Mouse (Mus musculus) small intestine, adult 2 months (tissue): ENCODE data around the gene Gm49403. TPM values are rescaled to one million over a fixed set of nuclear protein-coding genes. Genes with fewer than 3 reads are reported as not detected.
A peak's percentile ranks its signal among the peaks of the same experiment; 100 is the strongest.

Experiments
- H3K27ac ChIP-seq: fragments of 200-500 bp; 2 replicates; pipeline ENCODE4 v1.5.1; 2012; ENCODE audit warnings: low read depth, low read length, control low read depth, inconsistent platforms; ENCODE audit not compliant: insufficient read depth
- H3K27me3 ChIP-seq: fragments of 200-500 bp; 2 replicates; pipeline ENCODE4 v1.6.1; 2012; ENCODE audit warnings: mild to moderate bottlenecking, moderate library complexity, low read length, inconsistent platforms; ENCODE audit not compliant: control insufficient read depth, insufficient read depth
- H3K36me3 ChIP-seq: fragments of 200-500 bp; 2 replicates; pipeline ENCODE4 v1.6.1; 2012; ENCODE audit warnings: mild to moderate bottlenecking, low read length, control low read depth, inconsistent platforms; ENCODE audit not compliant: control insufficient read depth, insufficient read depth
- H3K4me1 ChIP-seq: fragments of 200-500 bp; 2 replicates; pipeline ENCODE4 v1.6.1; 2012; ENCODE audit warnings: low read length, inconsistent platforms, mixed read lengths; ENCODE audit not compliant: control insufficient read depth, insufficient read depth, insufficient read length
- H3K4me3 ChIP-seq: fragments of 200-500 bp; 2 replicates; pipeline ENCODE4 v1.5.1; 2012; ENCODE audit warnings: low read depth, mild to moderate bottlenecking, control low read depth, inconsistent platforms, low read length, moderate library complexity
- CTCF ChIP-seq: fragments of 200-500 bp; IDR thresholded peaks from 2 replicates; pipeline ENCODE4 v1.5.1; 2012; ENCODE audit warnings: low read depth, mild to moderate bottlenecking, control low read depth, inconsistent platforms, low read length, moderate library complexity, mixed read lengths; ENCODE audit not compliant: insufficient replicate concordance, insufficient read length; ENCODE audit errors: extremely low read depth
- POLR2A ChIP-seq: fragments of 200-500 bp; IDR thresholded peaks from 2 replicates; pipeline ENCODE4 v1.6.1; 2012; ENCODE audit warnings: low read depth, mild to moderate bottlenecking, control low read depth, inconsistent platforms, low read length, moderate library complexity
- WGBS: fragments of 180-500 bp; shearing (Covaris S2); methylation state at CpG from one replicate; pipeline ENCODE4 v1.1.7; 2018; 5-methylcytosine and 5-hydroxymethylcytosine counted together
- polyA plus RNA-seq: library from polyadenylated mRNA; depleted of rRNA; stranded (reverse); fragments of >200 nt; gene quantifications from 2 replicates; pipeline ENCODE4 v1.2.3, GENCODE M21; 2012

Gene Gm49403
- polyA plus RNA-seq, 1 experiment, result not detected

GRCm38 (mm10) chr19:8920836-8921291 is 37.1 kb downstream of the Gm49403 start:
- TF ChIP-seq POLR2A, result no peak
- TF ChIP-seq CTCF, result no peak
- peak overlapping the region; percentile 80 for H3K27ac ChIP-seq
- peaks cover 5% of the 10 kb centered on the region; the same call in 1 of the 2 replicates for H3K4me1 ChIP-seq
- H3K27me3 ChIP-seq, result no peaks in the 10 kb centered on the region
- under 1% methylated on average over 6 of the region's 6 CpGs for WGBS
- peak overlapping the region; percentile 71 for H3K4me3 ChIP-seq
- H3K36me3 ChIP-seq, result peaks cover 14% of the 10 kb centered on the region

GRCm38 (mm10) chr19:8921741-8922140 is 38.0 kb downstream of the Gm49403 start:
- Histone ChIP-seq H3K36me3 (peaks cover 9% of the 10 kb centered on the region; the same call in 1 of the 2 replicates), H3K4me1 (peaks cover 5% of the 10 kb centered on the region; the same call in 1 of the 2 replicates), H3K4me3 (no peak overlapping the region), H3K27ac (no peak overlapping the region), H3K27me3 (no peaks in the 10 kb centered on the region)
- 73% methylated on average over 9 of the region's 9 CpGs for WGBS
- TF ChIP-seq CTCF (no peak), POLR2A (no peak)

- 79% methylated on average over 2 of the region's 2 CpGs for WGBS
- no peak overlapping the region for H3K27ac ChIP-seq
- no peaks in the 10 kb centered on the region for H3K27me3 ChIP-seq
- H3K36me3 ChIP-seq, result peaks cover 9% of the 10 kb centered on the region; the same call in 1 of the 2 replicates
- no peak for TF ChIP-seq POLR2A
- no peak for TF ChIP-seq CTCF
- H3K4me1 ChIP-seq, result peaks cover 9% of the 10 kb centered on the region
- no peak overlapping the region for H3K4me3 ChIP-seq
Observed at GRCm38 (mm10) chr19:8926766-8927165, 43.0 kb downstream of the Gm49403 start.

- Histone ChIP-seq H3K4me1 (peaks cover 9% of the 10 kb centered on the region), H3K27ac (no peak overlapping the region), H3K27me3 (no peaks in the 10 kb centered on the region), H3K4me3 (no peak overlapping the region), H3K36me3 (peaks cover 7% of the 10 kb centered on the region; the same call in 1 of the 2 replicates)
- 88% methylated on average over 12 of the region's 12 CpGs for WGBS
- TF ChIP-seq POLR2A (no peak), CTCF (no peak)
Observed at GRCm38 (mm10) chr19:8927891-8928525, 44.3 kb downstream of the Gm49403 start.

GRCm38 (mm10) chr19:8928689-8929223 is 45.0 kb downstream of the Gm49403 start:
- no peak for TF ChIP-seq POLR2A
- no peak for TF ChIP-seq CTCF
- H3K36me3 ChIP-seq, result peaks cover 7% of the 10 kb centered on the region; the same call in 1 of the 2 replicates
- H3K4me3 ChIP-seq, result peak overlapping the region; percentile 95
- WGBS, result 28% methylated on average over 16 of the region's 16 CpGs
- peaks cover 9% of the 10 kb centered on the region for H3K4me1 ChIP-seq
- H3K27ac ChIP-seq, result peak overlapping the region; percentile 77; the same call in 1 of the 2 replicates
- H3K27me3 ChIP-seq, result no peaks in the 10 kb centered on the region

GRCm38 (mm10) chr19:8929224-8930088 is 45.7 kb downstream of the Gm49403 start, which contains the start of the genes Rom1 and Eml3:
Gene Rom1 (minus strand): TSS chr19:8929356.
Gene Eml3 (plus strand): TSS chr19:8929552.
- H3K27ac ChIP-seq, result peak within 1 kb of the TSS; percentile 77
- WGBS, result under 1% methylated on average over 73 of the region's 74 CpGs
- H3K27me3 ChIP-seq, result no peaks in the 10 kb centered on the region
- H3K4me3 ChIP-seq, result peak within 1 kb of the TSS; percentile 95
- H3K4me1 ChIP-seq, result peaks cover 9% of the 10 kb centered on the region
- peaks cover 9% of the 10 kb centered on the region; the same call in 1 of the 2 replicates for H3K36me3 ChIP-seq
- 0 out of 2 replicates have a peak, but pooled peaks have one; percentile 49 for TF ChIP-seq POLR2A
- TF ChIP-seq CTCF, result no peak

- Histone ChIP-seq H3K27ac (0 out of 2 replicates have a peak overlapping the region, but pooled peaks have one; percentile 77), H3K27me3 (no peaks in the 10 kb centered on the region), H3K4me1 (peaks cover 9% of the 10 kb centered on the region), H3K4me3 (peak overlapping the region; percentile 95), H3K36me3 (peaks cover 14% of the 10 kb centered on the region; the same call in 1 of the 2 replicates)
- WGBS, result 3% methylated on average over 11 of the region's 11 CpGs
- no peak for TF ChIP-seq POLR2A
- no peak for TF ChIP-seq CTCF
Observed at GRCm38 (mm10) chr19:8930117-8930516, 46.4 kb downstream of the Gm49403 start.
